Mouse (Mus musculus) CD8-positive naive resting alpha-beta T cell, adult 2 months (primary cell): ENCODE data around the gene Olfr603.
"Not testable (repeated sequence)": the region's sequence is repeated elsewhere in the genome, so short reads cannot be mapped to it uniquely, and the experiment has no call there.

Experiments
- DNase-seq, 2 experiments: peaks; one replicate each; pipeline ENCODE4 v3.0.0; 2022; ENCODE audit warnings: low read depth in 2 of 2, low spot score in 2 of 2

The Olfr603 gene

DNA sequence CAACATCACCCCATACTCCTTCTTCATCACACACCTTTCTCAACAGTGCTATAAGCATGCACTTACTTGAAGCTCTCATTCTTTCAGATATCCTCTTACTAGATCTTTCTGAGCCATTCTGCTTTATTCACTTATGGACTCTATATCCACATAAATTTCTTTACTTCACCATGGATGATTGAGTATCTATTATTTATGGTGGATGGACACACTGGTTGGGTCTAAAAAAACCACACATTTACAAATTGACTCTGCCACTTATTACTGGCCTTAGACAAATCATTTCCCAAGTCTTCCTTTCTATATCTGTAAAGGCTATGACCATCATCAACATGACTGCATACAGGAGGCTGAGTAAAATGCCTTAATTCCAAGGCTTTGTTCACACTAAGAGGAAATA is at the start of gene Olfr603:
Olfr603 (minus strand) TSS at position 101 of the 400 bp plus-strand sequence.
- no peak for DNase-seq

DNA sequence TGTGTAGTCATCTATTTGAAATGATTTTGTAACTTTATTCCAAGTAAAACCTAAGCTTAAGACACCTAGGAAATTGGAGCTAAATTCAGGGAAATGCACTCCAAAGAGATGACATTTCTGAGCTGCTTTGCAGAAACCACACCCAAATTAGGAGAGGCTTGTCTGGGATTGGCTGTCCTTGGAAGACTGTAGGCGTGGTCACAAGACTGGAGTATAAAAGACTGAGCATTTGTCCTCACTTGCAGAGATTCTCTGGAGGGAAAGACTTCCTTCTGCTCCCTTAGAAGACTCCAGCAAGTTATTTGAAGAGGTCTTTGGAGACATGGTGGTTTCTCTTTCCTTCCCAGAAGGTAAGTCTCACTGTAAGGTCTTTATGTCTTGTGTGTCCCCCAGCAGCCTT is 28.8 kb upstream of the Olfr603 start, which contains the start of gene Usp17lc:
Usp17lc (plus strand) TSS at position 301 of the 400 bp plus-strand sequence.
- not testable (repeated sequence) for DNase-seq

DNA sequence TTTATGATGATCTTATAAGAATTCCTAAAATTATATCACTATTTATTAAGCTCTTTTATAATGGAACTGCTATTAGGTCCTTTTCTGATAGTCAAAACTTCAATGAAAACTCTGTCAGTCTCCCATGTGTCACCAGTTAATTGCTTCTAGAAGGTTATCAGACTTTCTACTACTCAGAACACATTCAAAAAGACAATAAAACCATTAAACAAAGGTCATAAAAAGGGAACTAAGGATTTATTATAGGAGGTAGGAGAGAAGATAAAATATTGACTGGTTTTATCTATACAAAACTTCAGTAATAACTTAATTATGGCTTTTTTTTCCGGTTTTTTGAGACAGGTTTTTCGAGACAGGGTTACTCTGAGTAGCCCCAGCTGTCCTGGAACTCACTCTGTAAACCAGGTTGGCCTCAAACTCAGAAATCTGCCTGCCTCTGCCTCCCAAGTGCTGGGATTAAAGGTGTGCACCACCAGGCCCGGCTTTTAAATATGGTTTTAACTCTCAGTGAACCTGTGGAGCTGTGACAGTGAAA is 20.6 kb upstream of the Olfr603 start:
- DNase-seq = not testable (repeated sequence)

- no peak for DNase-seq
Observed at GRCm38 (mm10) chr7:103398981-103399380, 13.0 kb upstream of the Olfr603 start.

GRCm38 (mm10) chr7:103397758-103398157 is 11.8 kb upstream of the Olfr603 start:
- no peak for DNase-seq

DNA sequence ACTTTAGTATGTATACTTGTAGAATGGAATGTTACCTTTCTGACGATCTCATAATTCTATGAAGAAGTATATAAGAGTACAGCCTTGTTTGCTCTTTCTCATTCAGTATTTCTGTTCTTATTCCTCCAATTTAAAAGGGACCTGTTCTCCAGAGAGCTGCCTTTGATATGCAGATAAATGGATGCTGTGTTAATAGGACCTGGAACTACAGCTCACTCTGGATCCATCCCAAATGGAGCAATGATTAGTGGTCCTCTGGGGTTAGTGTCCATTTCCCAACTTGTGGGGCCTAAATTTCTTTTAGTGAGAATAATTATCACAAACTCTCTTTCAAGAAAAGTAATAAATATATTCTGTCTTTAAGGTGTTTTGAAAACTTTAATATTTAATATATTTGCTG is 23.4 kb downstream of the Olfr603 start, which contains the start of gene Olfr601:
Olfr601 (minus strand) TSS at position 101 of the 400 bp plus-strand sequence.
- no peak for DNase-seq

GRCm38 (mm10) chr7:103349569-103349968 is 36.4 kb downstream of the Olfr603 start, which contains the start of gene Olfr600:
Gene Olfr600, minus strand, starts transcription at chr7:103349669.
- no peak for DNase-seq

DNA sequence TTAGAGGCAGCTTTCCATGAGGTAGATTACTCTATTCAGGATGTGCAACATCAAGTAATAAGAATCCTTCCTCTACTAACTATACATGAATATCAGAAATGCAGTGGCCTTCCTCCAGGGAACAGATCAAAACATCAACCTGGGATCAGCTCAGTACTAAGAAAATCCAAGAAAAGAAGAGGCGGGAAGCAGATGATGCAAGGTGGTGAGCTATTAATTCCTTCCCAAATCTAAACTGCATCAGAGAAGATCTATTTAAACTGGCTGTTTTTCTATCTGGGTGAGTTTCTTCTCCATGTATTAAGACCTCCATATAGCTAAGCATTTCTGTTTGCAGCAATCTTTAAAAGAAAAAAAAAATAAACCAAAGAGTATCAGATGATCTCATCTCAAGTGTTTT is 50.4 kb downstream of the Olfr603 start, which contains the start of gene Olfr599:
Olfr599 (plus strand) TSS at position 301 of the 400 bp plus-strand sequence.
- no peak for DNase-seq
